Mouse (Mus musculus): ENCODE results near the gene Ptprt. TPM values are rescaled to one million over a fixed set of nuclear protein-coding genes. Genes with fewer than 3 reads are reported as not detected.
A peak's percentile ranks its signal among the peaks of the same experiment; 100 is the strongest.

Ptprt gene
- polyA plus RNA-seq (2015; fragmentation: Nextera tagmentation; extraction: Ambion mirVana), result 0.10 and 0.48 TPM in 2 replicates

GRCm38 (mm10) chr2:162660941-162661386 is at the start of gene Ptprt:
TSS of gene Ptprt (minus strand) at chr2:162661147.
- H3K9me3 ChIP-seq (replicated peaks), result no peaks in the 10 kb centered on the region
- H3K4me2 ChIP-seq, result peak within 1 kb of the TSS; percentile 49
- H3K36me3 ChIP-seq (replicated peaks), result no peaks in the 10 kb centered on the region
- H3K4me3 ChIP-seq (replicated peaks), result peak within 1 kb of the TSS; percentile 31
- H3K27ac ChIP-seq (replicated peaks), result no peak within 1 kb of the TSS
- ATAC-seq (ENCODE audit: insufficient read depth), result no peak
- H3K9ac ChIP-seq, result no peak within 1 kb of the TSS
- H3K27me3 ChIP-seq, result peaks cover 64% of the 10 kb centered on the region
- no peaks in the 10 kb centered on the region; the same call in 1 of the 2 replicates for H3K4me1 ChIP-seq (replicated peaks)
- 2% methylated on average over 55 of the region's 73 CpGs for WGBS (ENCODE audit: insufficient replicate concordance)

GRCm38 (mm10) chr2:162710443-162710842 is 49.5 kb upstream of the Ptprt start:
- H3K4me1 ChIP-seq (replicated peaks), result no peaks in the 10 kb centered on the region
- WGBS (ENCODE audit: insufficient replicate concordance), result 63% methylated on average over 2 of the region's 2 CpGs
- no peaks in the 10 kb centered on the region for H3K36me3 ChIP-seq (replicated peaks)
- ATAC-seq (ENCODE audit: insufficient read depth), result no peak
- H3K9ac ChIP-seq, result no peak overlapping the region
- H3K4me3 ChIP-seq (replicated peaks), result no peak overlapping the region
- H3K4me2 ChIP-seq, result no peak overlapping the region
- H3K9me3 ChIP-seq (replicated peaks), result no peaks in the 10 kb centered on the region
- no peak overlapping the region for H3K27ac ChIP-seq (replicated peaks)
- no peaks in the 10 kb centered on the region for H3K27me3 ChIP-seq

- no peak for ATAC-seq (ENCODE audit: insufficient read depth)
- Histone ChIP-seq H3K36me3 (replicated peaks) (no peaks in the 10 kb centered on the region), H3K9ac (no peak overlapping the region), H3K27ac (replicated peaks) (no peak overlapping the region), H3K4me2 (no peak overlapping the region), H3K27me3 (no peaks in the 10 kb centered on the region), H3K4me3 (replicated peaks) (no peak overlapping the region), H3K4me1 (replicated peaks) (no peaks in the 10 kb centered on the region), H3K9me3 (replicated peaks) (no peaks in the 10 kb centered on the region)
- WGBS (ENCODE audit: insufficient replicate concordance), result 57% methylated on average over 3 of the region's 3 CpGs
Observed at GRCm38 (mm10) chr2:162699691-162700090, 38.7 kb upstream of the Ptprt start.

GRCm38 (mm10) chr2:162699036-162699435 is 38.1 kb upstream of the Ptprt start:
- Histone ChIP-seq H3K27me3 (no peaks in the 10 kb centered on the region), H3K9ac (no peak overlapping the region), H3K36me3 (replicated peaks) (no peaks in the 10 kb centered on the region), H3K4me2 (no peak overlapping the region), H3K4me3 (replicated peaks) (no peak overlapping the region), H3K27ac (replicated peaks) (no peak overlapping the region), H3K9me3 (replicated peaks) (no peaks in the 10 kb centered on the region), H3K4me1 (replicated peaks) (no peaks in the 10 kb centered on the region)
- ATAC-seq (ENCODE audit: insufficient read depth), result no peak

GRCm38 (mm10) chr2:162698068-162698467 is 37.1 kb upstream of the Ptprt start:
- H3K36me3 ChIP-seq (replicated peaks), result no peaks in the 10 kb centered on the region
- 67% methylated on average over 8 of the region's 8 CpGs for WGBS (ENCODE audit: insufficient replicate concordance)
- ATAC-seq (ENCODE audit: insufficient read depth), result no peak

GRCm38 (mm10) chr2:162697151-162697550 is 36.2 kb upstream of the Ptprt start:
- Histone ChIP-seq H3K36me3 (replicated peaks) (no peaks in the 10 kb centered on the region), H3K9ac (no peak overlapping the region)
- 71% methylated on average over 10 of the region's 10 CpGs for WGBS (ENCODE audit: insufficient replicate concordance)

More at GRCm38 (mm10) chr2:162698068-162698467, 37.1 kb upstream of the Ptprt start:
- H3K4me1 ChIP-seq (replicated peaks), result no peaks in the 10 kb centered on the region
- no peaks in the 10 kb centered on the region for H3K27me3 ChIP-seq
- no peaks in the 10 kb centered on the region for H3K9me3 ChIP-seq (replicated peaks)
- H3K27ac ChIP-seq (replicated peaks), result no peak overlapping the region
- H3K9ac ChIP-seq, result no peak overlapping the region
- H3K4me3 ChIP-seq (replicated peaks), result no peak overlapping the region
- no peak overlapping the region for H3K4me2 ChIP-seq

GRCm38 (mm10) chr2:162692143-162692542 is 31.2 kb upstream of the Ptprt start:
- H3K27me3 ChIP-seq, result no peaks in the 10 kb centered on the region
- H3K36me3 ChIP-seq (replicated peaks), result no peaks in the 10 kb centered on the region
- no peaks in the 10 kb centered on the region for H3K4me1 ChIP-seq (replicated peaks)
- H3K9me3 ChIP-seq (replicated peaks), result no peaks in the 10 kb centered on the region
- no peak overlapping the region for H3K4me2 ChIP-seq
- H3K4me3 ChIP-seq (replicated peaks), result no peak overlapping the region
- WGBS (ENCODE audit: insufficient replicate concordance), result 83% methylated on average over 12 of the region's 12 CpGs
- H3K27ac ChIP-seq (replicated peaks), result no peak overlapping the region
- no peak overlapping the region for H3K9ac ChIP-seq
- ATAC-seq (ENCODE audit: insufficient read depth), result no peak

More at GRCm38 (mm10) chr2:162697151-162697550, 36.2 kb upstream of the Ptprt start:
- H3K4me1 ChIP-seq (replicated peaks), result no peaks in the 10 kb centered on the region
- H3K4me3 ChIP-seq (replicated peaks), result no peak overlapping the region
- no peak for ATAC-seq (ENCODE audit: insufficient read depth)
- no peak overlapping the region for H3K4me2 ChIP-seq
- H3K27me3 ChIP-seq, result no peaks in the 10 kb centered on the region
- no peaks in the 10 kb centered on the region for H3K9me3 ChIP-seq (replicated peaks)
- no peak overlapping the region for H3K27ac ChIP-seq (replicated peaks)

- Histone ChIP-seq H3K27ac (replicated peaks) (no peak overlapping the region), H3K36me3 (replicated peaks) (no peaks in the 10 kb centered on the region), H3K27me3 (no peaks in the 10 kb centered on the region), H3K4me2 (no peak overlapping the region), H3K4me3 (replicated peaks) (no peak overlapping the region), H3K9me3 (replicated peaks) (no peaks in the 10 kb centered on the region), H3K4me1 (replicated peaks) (no peaks in the 10 kb centered on the region), H3K9ac (no peak overlapping the region)
- ATAC-seq (ENCODE audit: insufficient read depth), result no peak
- 12% methylated on average over 6 of the region's 6 CpGs for WGBS (ENCODE audit: insufficient replicate concordance)
Observed at GRCm38 (mm10) chr2:162682674-162683073, 21.7 kb upstream of the Ptprt start.

GRCm38 (mm10) chr2:162662431-162662970 is 1.6 kb upstream of the Ptprt start:
- Histone ChIP-seq H3K27ac (replicated peaks) (no peak overlapping the region), H3K9me3 (replicated peaks) (no peaks in the 10 kb centered on the region), H3K36me3 (replicated peaks) (no peaks in the 10 kb centered on the region), H3K4me3 (replicated peaks) (no peak overlapping the region), H3K4me1 (replicated peaks) (no peaks in the 10 kb centered on the region; the same call in 1 of the 2 replicates), H3K4me2 (no peak overlapping the region), H3K9ac (no peak overlapping the region), H3K27me3 (peaks cover 57% of the 10 kb centered on the region)
- 17% methylated on average over 1 of the region's 1 CpGs for WGBS (ENCODE audit: insufficient replicate concordance)
- no peak for ATAC-seq (ENCODE audit: insufficient read depth)

GRCm38 (mm10) chr2:162661733-162662132 is 786 bp upstream of the Ptprt start:
- Histone ChIP-seq H3K9ac (no peak overlapping the region), H3K4me2 (no peak overlapping the region), H3K36me3 (replicated peaks) (no peaks in the 10 kb centered on the region), H3K4me1 (replicated peaks) (no peaks in the 10 kb centered on the region; the same call in 1 of the 2 replicates), H3K27ac (replicated peaks) (no peak overlapping the region), H3K4me3 (replicated peaks) (no peak overlapping the region), H3K27me3 (peaks cover 62% of the 10 kb centered on the region), H3K9me3 (replicated peaks) (no peaks in the 10 kb centered on the region)
- no peak for ATAC-seq (ENCODE audit: insufficient read depth)
- 8% methylated on average over 4 of the region's 4 CpGs for WGBS (ENCODE audit: insufficient replicate concordance)

GRCm38 (mm10) chr2:162660231-162660940 is 561 bp downstream of the Ptprt start:
- H3K9me3 ChIP-seq (replicated peaks), result no peaks in the 10 kb centered on the region
- peak overlapping the region; percentile 31 for H3K4me3 ChIP-seq (replicated peaks)
- no peak for ATAC-seq (ENCODE audit: insufficient read depth)
- H3K27ac ChIP-seq (replicated peaks), result no peak overlapping the region
- H3K27me3 ChIP-seq, result peaks cover 64% of the 10 kb centered on the region
- no peaks in the 10 kb centered on the region for H3K36me3 ChIP-seq (replicated peaks)
- no peak overlapping the region for H3K9ac ChIP-seq
- WGBS (ENCODE audit: insufficient replicate concordance), result 2% methylated on average over 54 of the region's 57 CpGs
- no peaks in the 10 kb centered on the region; the same call in 1 of the 2 replicates for H3K4me1 ChIP-seq (replicated peaks)
- H3K4me2 ChIP-seq, result peak overlapping the region; percentile 49

Data from liver, embryonic 15.5 days (tissue).